In genomic region chr1:50861515-50861914, GRCm38 (mm10) we compare ENCODE assay signal across 27 mouse cellular contexts. TPM values are rescaled to one million over a fixed set of nuclear protein-coding genes. Genes with fewer than 3 reads are reported as not detected.
DNase-seq lines count a peak whose midpoint lies in the region; ATAC-seq and TF ChIP-seq lines count a peak whose summit lies in the region.
"Had no signal": no experiment of that assay in that cellular context is flagged by ENCODE, and none has a peak within 500 bp of the region (broad histone marks: within the 10 kb centered on the region; RNA-seq: fewer than 3 reads in every experiment).

No protein-coding gene starts in this region.

- peak overlapping the region; percentile 66; the same call in 1 of the 2 replicates for H3K27ac ChIP-seq in olfactory bulb, adult 2 months (ENCODE audit: insufficient read depth, low read depth, low read length)
- H3K27ac ChIP-seq: embryonic facial prominence, embryonic 10.5 days; embryonic facial prominence, embryonic 13.5 days; forebrain, embryonic 12.5 days; forebrain, embryonic 15.5 days; gastrocnemius, adult 2 months; hindbrain, embryonic 10.5 days; hindbrain, embryonic 13.5 days; hindbrain, postnatal 0 days had no signal

- H3K4me3 ChIP-seq in olfactory bulb, adult 2 months (ENCODE audit: insufficient read depth, low read depth, low read length) = no peak overlapping the region
- H3K4me3 ChIP-seq: embryonic facial prominence, embryonic 10.5 days; embryonic facial prominence, embryonic 13.5 days; erythroblast, embryonic 14.5 days; forebrain, embryonic 12.5 days; forebrain, embryonic 15.5 days; gastrocnemius, adult 2 months; hindbrain, embryonic 10.5 days; hindbrain, embryonic 13.5 days had no signal

- no peaks in the 10 kb centered on the region for H3K4me1 ChIP-seq in olfactory bulb, adult 2 months (ENCODE audit: control insufficient read depth, insufficient read depth, low read length)
- H3K4me1 ChIP-seq: embryonic facial prominence, embryonic 10.5 days; embryonic facial prominence, embryonic 13.5 days; forebrain, embryonic 12.5 days; forebrain, embryonic 15.5 days; hindbrain, embryonic 10.5 days; hindbrain, embryonic 13.5 days had no signal

- DNase-seq in left cerebral cortex, postnatal 25 days (ENCODE audit: low spot score in 2 of 2) = peak; percentile 4 to 55
- DNase-seq in left cerebral cortex, postnatal 4 days = no peak
- peak; percentile 3 for DNase-seq in A20 (ENCODE audit: low read depth, low spot score)
- no peak for DNase-seq in c-Kit-positive CD71-positive TER-119-positive erythroid progenitor cells, embryonic 14.5 days (ENCODE audit: low spot score)
- DNase-seq: adrenal gland, postnatal 10 days; adrenal gland, postnatal 36 days; cerebellum, adult 11-12 months; cerebellum, adult 8-10 months; cerebellum, postnatal 10 days; cerebellum, postnatal 36 days; embryo, embryonic 11 days; gastrocnemius, adult 2 months; gastrocnemius, postnatal 14 days; heart, adult 11 months; heart, postnatal 36 days; kidney, adult 11 months had no signal

- no peak for ATAC-seq in inflammation-experienced regulatory T-cells, adult 6 months
- ATAC-seq: forebrain, embryonic 15.5 days; hindbrain, postnatal 0 days; Patski had no signal

- no peak for TF ChIP-seq POLR2A in olfactory bulb, adult 2 months (IDR thresholded peaks at IDR 0.05; ENCODE audit: insufficient read depth, low read depth, low read length)

- no peak for TF ChIP-seq CTCF in olfactory bulb, adult 2 months (IDR thresholded peaks at IDR 0.05; ENCODE audit: insufficient read depth, low read depth, low read length)

- intact Hi-C loops in left cerebral cortex, postnatal 25 days (cut with DNase I) = no loop called here
- intact Hi-C loops in left cerebral cortex, postnatal 4 days (cut with DNase I) = no loop called here

- WGBS in olfactory bulb, adult 2 months = 74% methylated on average over 2 of the region's 2 CpGs

RNA-seq across cellular contexts. Expression of gene Tmeff2, which starts 38.9 kb away (rescaled TPM):
- 10 to 100 TPM; 49.4 to 52.2 TPM for total RNA-seq in left cerebral cortex, postnatal 25 days (2021)
- 10 to 100 TPM; 35.9 to 41.7 TPM for total RNA-seq in left cerebral cortex, postnatal 4 days (2021)
- not detected in 2 replicates for polyA plus RNA-seq in olfactory bulb, adult 2 months (2012; ENCODE audit: insufficient read depth, insufficient read length, low replicate concordance, missing spikeins)
- polyA plus RNA-seq in inflammation-experienced regulatory T-cells, adult 6 months (2017; shearing (Covaris generic)) = not detected
- polyA plus RNA-seq: erythroblast, embryonic 14.5 days had no signal

Comparison
In these comparisons a context has a peak if more than half of its experiments do, and no peak if none do; other contexts are left out.
1. DNase-seq: peak in left cerebral cortex, postnatal 25 days (2 of 2) and A20 (single experiment); none in left cerebral cortex, postnatal 4 days (single experiment) and c-Kit-positive CD71-positive TER-119-positive erythroid progenitor cells, embryonic 14.5 days (single experiment).